Mouse (Mus musculus): Measurements from ENCODE around the gene Apbb1.

Gene Apbb1

DNA sequence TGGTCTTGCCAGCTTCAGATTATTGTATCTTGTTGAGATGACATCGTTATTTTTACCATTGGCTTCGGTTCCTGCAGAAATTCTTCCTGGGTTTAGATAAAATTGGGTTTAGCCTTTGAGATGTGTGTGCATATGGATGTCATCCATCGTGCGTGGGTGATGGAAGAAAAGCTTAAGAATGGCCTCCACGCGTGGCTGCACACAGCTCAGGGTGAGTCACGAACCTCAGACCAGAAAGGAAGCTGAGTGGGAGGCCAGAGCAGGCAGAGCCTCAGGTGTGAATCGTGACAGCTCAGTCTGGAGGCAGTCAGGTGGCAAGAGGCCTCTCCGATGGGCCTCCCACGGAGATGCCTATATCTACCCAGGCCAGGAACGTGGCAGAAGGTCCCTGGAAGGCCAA lies 62.1 kb downstream of the Apbb1 start:
- peak in 1 of 2 experiments; percentile 10 for DNase-seq

DNA sequence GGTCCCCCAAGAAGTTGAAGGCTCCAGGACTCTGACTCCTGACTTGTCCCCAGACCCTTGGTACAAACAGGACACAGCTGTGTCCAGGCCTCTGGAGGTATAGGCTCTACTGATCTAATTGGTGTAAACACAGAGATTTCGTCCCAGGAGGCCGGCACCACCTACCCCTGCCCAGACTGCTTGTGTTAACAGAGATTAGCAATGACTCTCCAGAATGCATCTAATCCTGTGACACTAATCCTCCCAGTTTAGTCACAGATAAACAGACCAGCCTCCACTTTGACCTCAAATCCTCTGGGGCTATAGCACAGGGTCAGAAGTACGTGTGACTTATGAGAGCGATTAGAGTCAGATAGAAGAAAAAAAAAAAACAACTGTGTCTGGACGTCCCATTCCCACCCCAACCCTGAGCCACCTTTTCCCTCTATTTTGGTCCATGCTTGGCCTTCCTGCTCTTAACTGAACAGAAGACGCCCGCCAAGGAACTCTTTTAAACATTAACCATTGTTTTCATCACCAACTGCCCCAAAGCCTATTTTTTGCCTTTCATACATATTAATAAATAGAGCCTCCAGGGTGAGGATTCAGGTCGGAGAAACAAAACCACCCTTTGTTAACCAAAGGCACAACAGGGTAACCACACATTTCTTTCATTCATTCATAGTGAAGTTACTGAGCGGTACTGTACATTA lies 64.6 kb downstream of the Apbb1 start:
- DNase-seq: no peak

DNA sequence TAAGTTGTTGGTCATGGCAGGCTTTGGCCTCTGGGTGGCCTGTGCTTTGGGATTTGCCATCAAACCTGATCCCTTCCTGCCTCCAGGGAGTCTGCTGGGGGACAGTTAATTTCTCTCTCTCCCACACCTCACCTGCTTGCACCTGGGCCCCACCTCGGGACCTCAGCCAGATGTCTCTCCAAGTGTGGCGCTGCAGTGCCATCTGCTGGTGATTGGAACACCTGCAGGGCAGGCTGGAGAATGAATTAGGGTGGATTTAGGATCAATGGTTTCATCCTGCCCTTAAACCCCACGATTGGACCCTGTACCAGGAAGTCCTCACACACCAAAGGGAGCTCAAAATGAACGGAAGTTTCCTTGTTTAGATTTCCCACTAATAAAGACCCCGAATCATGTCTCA lies 66.3 kb downstream of the Apbb1 start:
- peak; percentile 83 to 85 for DNase-seq

DNA sequence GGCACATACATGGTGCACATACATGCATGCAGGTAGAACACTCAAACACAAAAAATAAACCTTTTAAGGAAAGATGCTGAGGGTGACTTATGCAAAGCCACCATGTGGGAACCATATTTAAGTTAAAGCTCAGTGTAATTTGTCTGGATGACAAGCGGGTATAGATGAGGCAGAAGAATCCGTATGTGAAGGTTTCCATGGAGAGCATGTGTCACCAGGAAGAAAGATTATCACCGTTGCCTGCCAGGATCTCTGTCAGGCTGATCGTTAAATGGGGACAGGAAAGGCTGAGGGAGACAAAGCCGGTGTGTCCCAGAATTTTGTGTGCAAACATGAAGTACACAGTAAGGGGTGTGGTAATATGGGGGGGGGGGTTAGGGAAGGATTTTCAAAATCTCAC lies 66.9 kb downstream of the Apbb1 start:
- DNase-seq: no peak

DNA sequence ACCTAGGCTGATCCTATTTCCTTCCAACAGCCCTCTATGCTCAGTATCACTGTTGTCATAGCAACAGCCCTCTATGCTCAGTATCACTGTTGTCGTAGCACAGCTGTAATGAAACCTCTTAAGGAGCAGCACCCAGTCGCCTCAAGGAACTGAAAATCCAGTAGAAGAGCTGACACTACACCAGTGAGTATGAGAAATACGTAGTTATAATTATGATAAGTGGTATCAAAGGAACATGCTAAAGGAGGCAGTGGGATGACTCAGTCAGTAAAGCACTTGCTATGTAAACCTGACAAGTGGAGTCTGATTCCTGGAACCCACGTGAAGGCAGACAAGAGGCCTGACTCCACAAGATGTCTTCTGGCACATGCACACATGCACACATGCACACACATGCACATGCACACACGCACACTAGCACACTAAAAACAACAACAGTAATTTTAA lies 67.6 kb downstream of the Apbb1 start:
- DNase-seq: no peak

DNA sequence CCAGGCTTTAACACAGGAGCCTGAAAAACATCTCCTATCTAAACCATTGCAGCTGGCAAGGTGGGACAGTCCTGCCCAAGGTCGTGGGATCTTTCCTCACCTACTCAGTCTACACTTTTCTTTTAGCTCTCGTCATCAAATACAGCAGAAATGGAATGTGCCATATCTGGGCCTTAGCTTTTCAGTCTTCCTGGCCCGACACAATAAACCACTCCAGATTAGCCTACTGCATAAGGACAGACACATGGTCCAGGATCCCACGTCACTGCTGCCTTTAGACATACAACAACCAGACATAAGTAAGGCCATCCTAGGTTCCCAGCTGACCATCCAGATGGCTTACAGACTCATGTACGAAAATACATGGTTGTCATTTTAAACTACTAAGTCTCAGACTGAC lies 71.3 kb downstream of the Apbb1 start:
- DNase-seq: no peak
